Mouse (Mus musculus): ENCODE results near the gene Dntt. TPM values are rescaled to one million over a fixed set of nuclear protein-coding genes. Genes with fewer than 3 reads are reported as not detected.

The Dntt gene
- total RNA-seq, 1 experiment from 2014 or later: not detected

GRCm38 (mm10) chr19:41047437-41048186 is 18.5 kb downstream of the Dntt start:
- no peak for ATAC-seq (ENCODE audit: extremely low read depth, insufficient number of reproducible peaks, low FRiP score, poor library complexity, severe bottlenecking)

DNA sequence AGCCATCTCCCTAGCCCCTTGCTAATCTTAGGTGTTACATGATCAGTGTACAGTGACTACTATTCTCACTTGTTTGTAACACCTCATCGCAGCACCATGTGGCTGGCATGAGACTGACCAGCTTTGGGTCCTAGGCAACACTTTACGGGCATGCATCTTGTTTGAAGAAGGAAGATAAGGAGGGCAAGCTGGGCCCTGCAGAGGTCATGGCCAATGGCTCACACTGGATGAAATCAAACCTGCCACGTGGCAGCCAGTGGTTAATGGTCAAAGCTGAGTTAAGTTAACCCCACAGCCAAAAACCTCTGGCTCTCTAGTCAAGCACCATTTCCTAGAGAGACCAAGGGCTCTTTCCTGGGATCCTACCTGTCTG is 19.1 kb downstream of the Dntt start:
- no peak for ATAC-seq (ENCODE audit: extremely low read depth, insufficient number of reproducible peaks, low FRiP score, poor library complexity, severe bottlenecking)

- ATAC-seq (ENCODE audit: extremely low read depth, insufficient number of reproducible peaks, low FRiP score, poor library complexity, severe bottlenecking): no peak
These were observed 22.6 kb downstream of the Dntt start for GRCm38 (mm10) chr19:41051714-41052113.

- no peak for ATAC-seq (ENCODE audit: extremely low read depth, insufficient number of reproducible peaks, low FRiP score, poor library complexity, severe bottlenecking)
These were observed 23.2 kb downstream of the Dntt start for GRCm38 (mm10) chr19:41052247-41052646.

DNA sequence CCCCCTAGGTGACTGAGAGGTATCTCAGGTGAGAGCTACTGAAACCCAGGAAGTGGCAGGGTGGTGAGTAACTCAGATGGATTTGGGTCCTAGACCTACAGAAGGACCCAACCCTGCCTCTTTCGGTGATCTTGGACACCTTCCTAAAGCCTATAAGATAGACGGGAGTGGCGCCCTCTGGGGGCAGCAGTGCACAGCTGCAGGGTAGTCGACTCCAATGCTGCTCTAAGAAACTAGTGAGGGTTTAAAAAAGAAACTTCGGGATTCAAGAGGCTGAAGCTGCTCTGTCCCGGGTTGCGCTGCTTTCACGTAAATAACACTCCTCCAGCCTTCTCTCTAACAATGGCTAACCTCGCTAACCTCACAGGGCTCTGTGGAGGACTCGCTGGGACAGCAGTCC is 24.5 kb downstream of the Dntt start:
- peak; percentile 69 for ATAC-seq (ENCODE audit: extremely low read depth, insufficient number of reproducible peaks, low FRiP score, poor library complexity, severe bottlenecking)

GRCm38 (mm10) chr19:41054702-41055101 is 25.6 kb downstream of the Dntt start:
- ATAC-seq (ENCODE audit: extremely low read depth, insufficient number of reproducible peaks, low FRiP score, poor library complexity, severe bottlenecking): no peak

GRCm38 (mm10) chr19:41071500-41071899 is 42.4 kb downstream of the Dntt start:
- peak; percentile 87 for ATAC-seq (ENCODE audit: extremely low read depth, insufficient number of reproducible peaks, low FRiP score, poor library complexity, severe bottlenecking)

DNA sequence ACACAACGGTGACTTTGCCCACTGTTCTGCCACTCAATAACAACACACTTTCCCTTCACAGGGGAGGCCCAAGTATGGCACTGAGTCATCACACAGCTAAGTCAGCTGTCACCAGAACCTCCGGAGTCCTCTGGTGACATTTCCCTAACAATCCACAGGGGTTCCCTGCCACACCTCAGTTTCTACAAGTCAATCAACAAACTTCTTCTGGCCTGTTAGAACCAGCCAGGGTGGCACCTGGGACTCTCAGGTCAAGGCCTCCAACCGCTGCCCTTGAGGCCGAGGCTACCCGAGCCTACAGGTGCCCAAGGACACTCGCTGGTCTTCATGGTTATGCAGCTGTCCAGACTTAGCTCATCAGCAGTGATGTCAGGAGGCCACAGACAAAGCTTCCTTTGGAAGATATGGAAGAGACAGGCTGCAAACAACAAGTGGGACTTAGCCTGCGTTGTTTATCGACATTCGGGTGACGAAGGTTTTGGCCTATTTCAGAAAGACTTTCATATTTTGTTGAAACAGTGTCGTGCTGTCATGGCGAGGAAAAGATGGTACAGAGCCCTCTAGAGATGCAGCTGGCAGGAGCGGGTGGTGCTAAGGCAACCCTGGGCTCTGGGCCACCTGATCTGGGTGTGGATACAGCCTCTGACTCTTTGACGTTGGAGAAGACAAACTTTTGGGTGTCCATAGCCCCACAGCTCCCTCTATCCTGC is 44.8 kb downstream of the Dntt start:
- ATAC-seq (ENCODE audit: extremely low read depth, insufficient number of reproducible peaks, low FRiP score, poor library complexity, severe bottlenecking): no peak

GRCm38 (mm10) chr19:41076906-41077305 is 47.8 kb downstream of the Dntt start, which contains the start of gene Opalin:
Opalin (minus strand) TSS chr19:41077113.
- no peak for ATAC-seq (ENCODE audit: extremely low read depth, insufficient number of reproducible peaks, low FRiP score, poor library complexity, severe bottlenecking)

GRCm38 (mm10) chr19:41081589-41081988 is 52.5 kb downstream of the Dntt start:
- ATAC-seq (ENCODE audit: extremely low read depth, insufficient number of reproducible peaks, low FRiP score, poor library complexity, severe bottlenecking): no peak

GRCm38 (mm10) chr19:41083646-41084045 is 54.6 kb downstream of the Dntt start:
- ATAC-seq (ENCODE audit: extremely low read depth, insufficient number of reproducible peaks, low FRiP score, poor library complexity, severe bottlenecking): no peak

GRCm38 (mm10) chr19:41086289-41086688 is 57.2 kb downstream of the Dntt start:
- no peak for ATAC-seq (ENCODE audit: extremely low read depth, insufficient number of reproducible peaks, low FRiP score, poor library complexity, severe bottlenecking)

DNA sequence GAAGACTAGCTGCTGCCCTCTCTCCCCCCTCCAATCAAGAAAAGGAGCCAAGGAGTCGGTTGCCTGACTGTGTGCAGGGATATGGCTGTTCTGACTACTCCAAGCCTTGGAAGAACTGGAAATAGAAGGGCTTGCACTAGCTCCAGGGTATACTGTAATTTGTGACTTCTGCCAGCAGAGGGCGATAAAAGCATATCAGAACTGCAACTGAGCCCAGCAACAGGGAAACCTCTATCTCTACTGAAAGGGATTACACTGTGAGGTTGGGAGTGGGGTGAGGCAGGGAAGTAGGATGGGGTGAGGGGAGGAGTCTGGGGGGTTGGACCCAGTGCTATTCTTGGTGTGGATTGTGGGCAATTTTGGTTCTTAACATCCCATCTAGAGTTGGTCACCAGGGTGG is 57.6 kb downstream of the Dntt start:
- peak; percentile 56; the same call in 1 of the 2 replicates for ATAC-seq (ENCODE audit: extremely low read depth, insufficient number of reproducible peaks, low FRiP score, poor library complexity, severe bottlenecking)

DNA sequence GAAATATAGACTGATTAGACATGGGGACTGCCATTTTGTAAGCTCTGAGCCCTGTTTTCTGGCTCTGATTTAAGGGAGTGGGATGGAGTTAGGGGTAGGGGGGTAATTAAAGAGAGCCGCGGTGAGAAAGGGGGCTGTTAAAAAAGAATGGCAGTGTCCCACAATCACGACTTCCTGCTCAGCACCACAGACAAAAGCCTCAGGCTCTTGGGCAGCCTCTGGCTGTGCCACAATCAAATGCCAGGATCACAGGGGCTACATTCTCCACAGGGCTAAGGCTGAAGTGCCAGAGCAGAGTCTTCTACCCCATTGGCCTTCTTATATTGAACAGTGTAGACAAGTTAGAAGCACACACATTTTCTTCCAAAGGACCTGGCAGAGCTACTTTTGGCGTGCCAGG is 58.8 kb downstream of the Dntt start:
- no peak for ATAC-seq (ENCODE audit: extremely low read depth, insufficient number of reproducible peaks, low FRiP score, poor library complexity, severe bottlenecking)

DNA sequence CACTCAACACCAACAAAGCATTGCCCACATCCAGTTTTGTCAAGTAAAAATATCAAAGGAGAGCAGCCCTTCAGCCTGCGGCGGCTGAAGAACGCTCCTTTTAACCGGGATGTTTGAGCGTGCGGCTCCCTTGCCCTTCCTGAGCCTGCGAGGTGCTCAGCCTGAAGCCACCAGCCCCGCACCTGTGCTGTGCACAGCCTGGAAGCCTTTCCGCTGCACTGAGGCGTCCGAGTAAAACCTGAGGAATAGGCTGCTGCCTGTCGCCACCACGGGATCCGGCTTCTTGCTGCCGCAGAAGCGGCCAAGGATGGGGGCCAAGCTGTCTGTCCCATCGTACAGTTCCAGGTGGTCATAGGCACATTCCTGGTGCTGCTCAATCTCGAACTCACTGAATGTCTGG is 59.4 kb downstream of the Dntt start:
- ATAC-seq (ENCODE audit: extremely low read depth, insufficient number of reproducible peaks, low FRiP score, poor library complexity, severe bottlenecking): no peak

GRCm38 (mm10) chr19:41089833-41090232 is 60.8 kb downstream of the Dntt start:
- ATAC-seq (ENCODE audit: extremely low read depth, insufficient number of reproducible peaks, low FRiP score, poor library complexity, severe bottlenecking): 0 out of 2 replicates have a peak, but pooled peaks have one; percentile 31

GRCm38 (mm10) chr19:41091901-41092300 is 62.8 kb downstream of the Dntt start:
- ATAC-seq (ENCODE audit: extremely low read depth, insufficient number of reproducible peaks, low FRiP score, poor library complexity, severe bottlenecking): no peak

- ATAC-seq (ENCODE audit: extremely low read depth, insufficient number of reproducible peaks, low FRiP score, poor library complexity, severe bottlenecking): no peak
These were observed 68.0 kb downstream of the Dntt start for GRCm38 (mm10) chr19:41097038-41097437.

DNA sequence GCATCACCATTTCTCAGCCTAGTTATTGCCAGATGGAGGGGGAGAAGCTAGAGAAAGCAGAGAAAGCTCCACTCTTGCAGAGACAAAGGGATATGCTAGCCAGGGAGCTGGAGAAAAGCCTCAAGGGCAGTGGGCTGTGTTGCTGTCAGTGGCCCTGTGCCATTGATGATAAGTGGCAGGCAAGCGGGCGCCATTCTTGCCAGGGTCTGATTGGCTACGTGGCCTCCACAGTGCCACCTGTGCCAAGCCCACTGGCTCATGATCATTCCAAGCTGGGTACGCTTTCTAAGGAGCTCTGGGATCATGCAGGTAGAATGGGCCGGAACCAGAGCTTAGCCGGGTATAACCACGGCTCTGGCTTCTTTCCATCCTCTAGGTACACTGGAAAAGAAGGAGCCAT is 71.8 kb downstream of the Dntt start:
- no peak for ATAC-seq (ENCODE audit: extremely low read depth, insufficient number of reproducible peaks, low FRiP score, poor library complexity, severe bottlenecking)

DNA sequence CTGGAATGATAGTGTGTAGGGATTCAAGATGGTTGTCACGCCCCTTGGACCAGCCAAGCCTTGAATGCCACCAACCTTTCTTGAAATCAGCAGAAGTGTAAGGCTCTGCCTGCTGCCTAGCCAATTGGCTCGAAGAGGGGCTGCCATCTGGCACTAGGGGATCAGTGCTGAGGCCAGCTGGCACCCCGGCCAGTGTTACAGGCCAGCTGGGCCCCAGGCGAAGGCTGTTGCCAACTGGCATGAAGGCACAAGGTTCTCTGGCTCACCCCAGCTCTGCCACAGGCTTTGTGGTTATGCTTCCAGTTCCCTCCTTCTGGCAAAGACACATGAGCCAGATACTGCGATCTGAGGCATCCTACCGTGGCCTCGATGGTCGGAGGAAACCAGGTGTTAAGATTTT is 72.3 kb downstream of the Dntt start:
- no peak for ATAC-seq (ENCODE audit: extremely low read depth, insufficient number of reproducible peaks, low FRiP score, poor library complexity, severe bottlenecking)

Data from neutrophil, adult 5-6 weeks (primary cell).